Mouse (Mus musculus) spleen, adult 2 months (tissue): ENCODE data around the gene Pfn1. TPM values are rescaled to one million over a fixed set of nuclear protein-coding genes. Genes with fewer than 3 reads are reported as not detected.

ENCODE experiments used
- DNase-seq, 2 experiments: peaks; one replicate each; pipeline versions ENCODE4 v3.0.0 to v3.0.0-alpha.2; 2012 to 2021; ENCODE audit warnings: low spot score in 2 of 2, low read depth in 1 of 2
- H3K27ac ChIP-seq: fragments of 200-500 bp; 2 replicates; pipeline ENCODE4 v1.5.1; 2012; ENCODE audit warnings: low read length, inconsistent platforms; ENCODE audit not compliant: insufficient read depth
- H3K27me3 ChIP-seq: fragments of 200-500 bp; 2 replicates; pipeline ENCODE4 v1.6.1; 2012; ENCODE audit warnings: mild to moderate bottlenecking, moderate library complexity, low read length, inconsistent platforms; ENCODE audit not compliant: control insufficient read depth, insufficient read depth
- H3K36me3 ChIP-seq: fragments of 200-500 bp; 2 replicates; pipeline ENCODE4 v1.6.1; 2012; ENCODE audit warnings: mild to moderate bottlenecking, low read length, inconsistent platforms; ENCODE audit not compliant: control insufficient read depth, insufficient read depth
- H3K4me1 ChIP-seq: fragments of 200-500 bp; 2 replicates; pipeline ENCODE4 v1.6.1; 2011; ENCODE audit warnings: inconsistent platforms; ENCODE audit not compliant: control insufficient read depth, insufficient read depth, insufficient read length
- H3K4me3 ChIP-seq: fragments of 200-500 bp; 2 replicates; pipeline ENCODE4 v1.5.1; 2011; ENCODE audit warnings: mild to moderate bottlenecking, inconsistent platforms; ENCODE audit not compliant: insufficient read depth, insufficient read length; ENCODE audit errors: extremely low read depth
- CTCF ChIP-seq: fragments of 200-500 bp; IDR thresholded peaks from 2 replicates; pipeline ENCODE4 v1.5.1; 2011; ENCODE audit warnings: mild to moderate bottlenecking, inconsistent platforms; ENCODE audit not compliant: insufficient read depth, insufficient read length, insufficient replicate concordance; ENCODE audit errors: extremely low read depth
- POLR2A ChIP-seq: fragments of 200-500 bp; IDR thresholded peaks from 2 replicates; pipeline ENCODE4 v1.6.1; 2011; ENCODE audit warnings: low read depth, low read length, inconsistent platforms
- WGBS: fragments of 180-500 bp; shearing (Covaris S2); methylation state at CpG from one replicate; pipeline ENCODE4 v1.1.7; 2018; 5-methylcytosine and 5-hydroxymethylcytosine counted together
- polyA plus RNA-seq: library from polyadenylated mRNA; depleted of rRNA; stranded (reverse); fragments of >200 nt; gene quantifications from 2 replicates; pipeline ENCODE4 v1.2.3, GENCODE M21; 2012

The Pfn1 gene
- polyA plus RNA-seq, 1 experiment = 2,122 TPM

DNA sequence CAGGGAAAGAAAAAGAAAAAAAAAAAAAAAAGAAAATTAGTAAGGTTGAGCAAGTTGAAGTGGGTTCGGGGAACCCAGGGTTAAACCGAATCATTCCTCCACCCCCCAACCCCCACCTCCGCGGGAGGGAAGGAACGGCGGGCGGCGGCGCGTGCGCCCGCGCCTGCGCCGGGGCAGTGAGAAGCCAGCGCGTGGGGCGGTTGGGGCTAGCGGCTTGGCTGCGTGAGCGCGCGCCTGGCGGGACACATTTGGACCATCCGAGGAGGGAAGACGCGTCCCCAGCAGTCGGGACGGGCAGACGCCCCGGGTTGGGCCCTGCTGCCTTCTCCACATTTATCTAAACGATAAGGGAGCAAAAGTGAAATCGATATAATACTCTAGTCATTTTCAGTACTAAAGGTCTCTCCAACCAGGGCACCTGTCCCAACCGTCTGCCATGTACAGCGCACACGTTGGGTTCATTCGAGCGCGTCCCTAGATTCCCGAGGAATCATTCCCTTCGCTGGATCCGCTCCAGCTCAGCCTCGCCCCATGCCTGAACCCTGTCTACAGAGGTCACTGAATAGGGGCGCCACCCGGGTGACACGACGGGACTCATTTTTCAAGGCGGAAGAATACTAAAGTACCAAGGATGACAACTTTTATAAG lies 603 bp upstream of the Pfn1 start:
- no peak for TF ChIP-seq CTCF
- peak; percentile 91 for TF ChIP-seq POLR2A
- Histone ChIP-seq H3K36me3 (peaks cover 32% of the 10 kb centered on the region), H3K4me1 (peaks cover 28% of the 10 kb centered on the region; the same call in 1 of the 2 replicates), H3K27me3 (no peaks in the 10 kb centered on the region), H3K4me3 (peak overlapping the region; percentile 74), H3K27ac (peak overlapping the region; percentile 97)
- peak; percentile 76 for DNase-seq
- under 1% methylated on average over 48 of the region's 48 CpGs for WGBS

- under 1% methylated on average over 39 of the region's 63 CpGs for WGBS
- Histone ChIP-seq H3K27ac (peak overlapping the region; percentile 100), H3K4me1 (peaks cover 37% of the 10 kb centered on the region; the same call in 1 of the 2 replicates), H3K4me3 (peak overlapping the region; percentile 99), H3K27me3 (no peaks in the 10 kb centered on the region), H3K36me3 (peaks cover 44% of the 10 kb centered on the region)
- DNase-seq = peak; percentile 46 to 80
- 0 out of 2 replicates have a peak, but pooled peaks have one; percentile 1 for TF ChIP-seq CTCF
- TF ChIP-seq POLR2A = peak; percentile 80
Measured at GRCm38 (mm10) chr11:70653345-70654197, 873 bp downstream of the Pfn1 start.

DNA sequence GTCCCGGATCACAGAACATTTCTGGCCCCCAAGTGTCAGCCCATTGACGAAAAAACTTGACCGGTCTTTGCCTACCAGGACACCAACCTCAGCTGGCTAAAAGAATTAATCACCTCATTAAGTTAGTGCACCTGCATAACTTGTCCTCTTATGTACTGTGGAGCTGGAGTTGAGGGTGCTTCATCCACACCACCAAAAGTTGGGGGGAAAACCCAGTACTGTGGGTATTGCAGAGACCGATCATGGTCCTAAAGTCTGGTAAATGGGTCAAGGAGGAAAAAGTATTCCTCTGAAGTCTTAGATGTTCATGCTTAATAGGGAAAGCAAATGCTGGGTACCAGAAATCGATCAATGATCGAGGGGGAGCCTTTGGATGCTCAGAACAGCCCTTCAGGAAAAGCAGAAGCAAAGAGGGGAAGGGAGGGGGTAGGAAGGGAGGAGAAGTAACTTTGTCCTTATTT lies 1.5 kb downstream of the Pfn1 start:
- Histone ChIP-seq H3K36me3 (peaks cover 44% of the 10 kb centered on the region), H3K4me1 (peaks cover 32% of the 10 kb centered on the region; the same call in 1 of the 2 replicates), H3K4me3 (peak overlapping the region; percentile 99), H3K27ac (peak overlapping the region; percentile 100), H3K27me3 (no peaks in the 10 kb centered on the region)
- no peak for DNase-seq
- TF ChIP-seq CTCF (no peak), POLR2A (no peak)
- 9% methylated on average over 6 of the region's 6 CpGs for WGBS

GRCm38 (mm10) chr11:70652029-70652883 lies 2.2 kb downstream of the Pfn1 start:
- WGBS = 20% methylated on average over 12 of the region's 12 CpGs
- Histone ChIP-seq H3K4me3 (peak overlapping the region; percentile 99), H3K4me1 (peaks cover 26% of the 10 kb centered on the region; the same call in 1 of the 2 replicates), H3K27ac (peak overlapping the region; percentile 100), H3K36me3 (peaks cover 44% of the 10 kb centered on the region), H3K27me3 (no peaks in the 10 kb centered on the region)
- DNase-seq = no peak
- TF ChIP-seq POLR2A (no peak), CTCF (no peak)

GRCm38 (mm10) chr11:70651391-70651790 lies 3.1 kb downstream of the Pfn1 start:
- Histone ChIP-seq H3K27ac (peak overlapping the region; percentile 92), H3K4me1 (peaks cover 19% of the 10 kb centered on the region; the same call in 1 of the 2 replicates), H3K27me3 (no peaks in the 10 kb centered on the region), H3K36me3 (peaks cover 44% of the 10 kb centered on the region), H3K4me3 (peak overlapping the region; percentile 34; the same call in 1 of the 2 replicates)
- 15% methylated on average over 2 of the region's 2 CpGs for WGBS
- no peak for DNase-seq
- TF ChIP-seq POLR2A (no peak; the same call in 1 of the 2 replicates), CTCF (no peak)
